Mouse (Mus musculus) liver, embryonic 16.5 days (tissue): ENCODE measurements around the gene Plxna1. TPM values are rescaled to one million over a fixed set of nuclear protein-coding genes. Genes with fewer than 3 reads are reported as not detected.
A peak's percentile ranks its signal among the peaks of the same experiment; 100 is the strongest.

Source experiments
- ATAC-seq: fragments of 200-750 bp; cut with Nextera tagmentation; 2 replicates; pipeline ENCODE4 v1.8.0; 2017; ENCODE audit warnings: low read depth, mild to moderate bottlenecking, moderate number of reproducible peaks, moderate library complexity
- H3K27ac ChIP-seq: fragments of 300-500 bp; sonication (generic); 2 replicates; pipeline ENCODE4 v1.5.1; 2014; ENCODE audit warnings: mild to moderate bottlenecking, low read length
- H3K27me3 ChIP-seq: fragments of 300-500 bp; sonication (generic); 2 replicates; pipeline ENCODE4 v1.6.1; 2014; ENCODE audit warnings: low read depth, low read length, mixed read lengths; ENCODE audit not compliant: control insufficient read depth, insufficient read depth
- H3K36me3 ChIP-seq: fragments of 300-500 bp; sonication (generic); 2 replicates; pipeline ENCODE4 v1.6.1; 2014; ENCODE audit warnings: mild to moderate bottlenecking; ENCODE audit not compliant: control insufficient read depth, insufficient read depth
- H3K4me1 ChIP-seq: fragments of 300-500 bp; sonication (generic); 2 replicates; pipeline ENCODE4 v1.6.1; 2014; ENCODE audit warnings: low read depth, low read length, mixed read lengths; ENCODE audit not compliant: control insufficient read depth
- H3K4me2 ChIP-seq: fragments of 300-500 bp; sonication (generic); 2 replicates; pipeline ENCODE4 v1.6.1; 2014; ENCODE audit warnings: low read depth, low read length, mixed read lengths
- H3K4me3 ChIP-seq: fragments of 300-500 bp; sonication (generic); 2 replicates; pipeline ENCODE4 v1.5.1; 2014; ENCODE audit warnings: low read depth, mild to moderate bottlenecking, low read length
- H3K9ac ChIP-seq: fragments of 300-500 bp; sonication (generic); 2 replicates; pipeline ENCODE4 v1.6.1; 2014; ENCODE audit warnings: low read depth, low read length
- H3K9me3 ChIP-seq: fragments of 300-500 bp; sonication (generic); replicated peaks from 2 replicates; pipeline ENCODE4 v1.6.1; 2016; ENCODE audit warnings: low read length; ENCODE audit not compliant: control insufficient read depth
- WGBS: fragments of 180-500 bp; shearing (Covaris S2); extraction: QIAGEN DNeasy Blood & Tissue Kit; methylation state at CpG from one replicate; pipeline ENCODE4 v1.1.7; 2014; ENCODE audit not compliant: insufficient replicate concordance; 5-methylcytosine and 5-hydroxymethylcytosine counted together
- polyA plus RNA-seq: library from polyadenylated mRNA; unstranded; fragments of >200 nt; fragmentation: Nextera tagmentation; extraction: Ambion mirVana; gene quantifications from 2 replicates; pipeline ENCODE4 v1.2.1, GENCODE M21; 2015

Gene Plxna1
- polyA plus RNA-seq, 1 experiment from 2014 or later, result 1.0 TPM

GRCm38 (mm10) chr6:89368812-89369211 lies 6.4 kb upstream of the Plxna1 start:
- Histone ChIP-seq H3K4me2 (no peak overlapping the region), H3K4me1 (no peaks in the 10 kb centered on the region), H3K9me3 (no peaks in the 10 kb centered on the region), H3K36me3 (no peaks in the 10 kb centered on the region), H3K27ac (no peak overlapping the region), H3K4me3 (no peak overlapping the region), H3K9ac (no peak overlapping the region), H3K27me3 (peaks cover 2% of the 10 kb centered on the region)
- no peak for ATAC-seq

GRCm38 (mm10) chr6:89364342-89364741 lies 1.9 kb upstream of the Plxna1 start:
- ATAC-seq, result no peak

GRCm38 (mm10) chr6:89363107-89363451 lies 659 bp upstream of the Plxna1 start:
- WGBS, result 10% methylated on average over 16 of the region's 16 CpGs
- H3K27ac ChIP-seq, result no peak overlapping the region
- H3K36me3 ChIP-seq, result no peaks in the 10 kb centered on the region
- peak overlapping the region; percentile 69 for H3K4me3 ChIP-seq
- H3K27me3 ChIP-seq, result peaks cover 22% of the 10 kb centered on the region
- H3K4me2 ChIP-seq, result peak overlapping the region; percentile 83
- no peak overlapping the region; the same call in 1 of the 2 replicates for H3K9ac ChIP-seq
- H3K9me3 ChIP-seq, result no peaks in the 10 kb centered on the region
- H3K4me1 ChIP-seq, result peaks cover 16% of the 10 kb centered on the region
- ATAC-seq, result no peak

More at GRCm38 (mm10) chr6:89364342-89364741, 1.9 kb upstream of the Plxna1 start:
- WGBS, result 19% methylated on average over 3 of the region's 3 CpGs
- Histone ChIP-seq H3K4me1 (peaks cover 16% of the 10 kb centered on the region), H3K9ac (no peak overlapping the region), H3K27me3 (peaks cover 22% of the 10 kb centered on the region), H3K4me2 (no peak overlapping the region), H3K36me3 (no peaks in the 10 kb centered on the region), H3K9me3 (no peaks in the 10 kb centered on the region), H3K27ac (no peak overlapping the region), H3K4me3 (no peak overlapping the region)

- Histone ChIP-seq H3K4me1 (peaks cover 16% of the 10 kb centered on the region), H3K27ac (no peak overlapping the region), H3K4me3 (peak overlapping the region; percentile 69), H3K9me3 (no peaks in the 10 kb centered on the region), H3K36me3 (no peaks in the 10 kb centered on the region), H3K4me2 (peak overlapping the region; percentile 83), H3K27me3 (peaks cover 22% of the 10 kb centered on the region), H3K9ac (peak overlapping the region; percentile 62)
- ATAC-seq, result no peak; the same call in 1 of the 2 replicates
- WGBS, result under 1% methylated on average over 71 of the region's 80 CpGs
Measured at GRCm38 (mm10) chr6:89361418-89362280, 771 bp downstream of the Plxna1 start.

- H3K4me2 ChIP-seq, result peak overlapping the region; percentile 83
- no peak overlapping the region for H3K27ac ChIP-seq
- H3K4me1 ChIP-seq, result peaks cover 16% of the 10 kb centered on the region
- H3K27me3 ChIP-seq, result peaks cover 22% of the 10 kb centered on the region
- H3K36me3 ChIP-seq, result no peaks in the 10 kb centered on the region
- WGBS, result 38% methylated on average over 8 of the region's 8 CpGs
- peak overlapping the region; percentile 69 for H3K4me3 ChIP-seq
- H3K9ac ChIP-seq, result no peak overlapping the region
- no peaks in the 10 kb centered on the region for H3K9me3 ChIP-seq
- no peak for ATAC-seq
Measured at GRCm38 (mm10) chr6:89360709-89361417, 1.6 kb downstream of the Plxna1 start.

GRCm38 (mm10) chr6:89359771-89360708 lies 2.4 kb downstream of the Plxna1 start:
- Histone ChIP-seq H3K4me2 (no peak overlapping the region), H3K4me1 (peaks cover 16% of the 10 kb centered on the region), H3K36me3 (no peaks in the 10 kb centered on the region), H3K9me3 (no peaks in the 10 kb centered on the region), H3K27ac (no peak overlapping the region), H3K4me3 (no peak overlapping the region), H3K27me3 (peaks cover 22% of the 10 kb centered on the region), H3K9ac (no peak overlapping the region)
- 58% methylated on average over 20 of the region's 20 CpGs for WGBS
- ATAC-seq, result no peak

- Histone ChIP-seq H3K4me1 (peaks cover 16% of the 10 kb centered on the region), H3K9ac (no peak overlapping the region), H3K4me2 (no peak overlapping the region), H3K27me3 (peaks cover 22% of the 10 kb centered on the region), H3K36me3 (no peaks in the 10 kb centered on the region), H3K4me3 (no peak overlapping the region), H3K9me3 (no peaks in the 10 kb centered on the region), H3K27ac (no peak overlapping the region)
- no peak for ATAC-seq
- WGBS, result 76% methylated on average over 3 of the region's 3 CpGs
Measured at GRCm38 (mm10) chr6:89359192-89359591, 3.2 kb downstream of the Plxna1 start.

- Histone ChIP-seq H3K27me3 (no peaks in the 10 kb centered on the region; the same call in 1 of the 2 replicates), H3K4me2 (no peak overlapping the region), H3K9me3 (no peaks in the 10 kb centered on the region), H3K4me3 (no peak overlapping the region), H3K9ac (no peak overlapping the region), H3K36me3 (no peaks in the 10 kb centered on the region), H3K4me1 (peaks cover 4% of the 10 kb centered on the region), H3K27ac (no peak overlapping the region)
- 67% methylated on average over 7 of the region's 7 CpGs for WGBS
- ATAC-seq, result no peak
Measured at GRCm38 (mm10) chr6:89355661-89356060, 6.8 kb downstream of the Plxna1 start.
